Mouse (Mus musculus) midbrain, embryonic 11.5 days (tissue): ENCODE measurements around the gene Ulk2. TPM values are rescaled to one million over a fixed set of nuclear protein-coding genes. Genes with fewer than 3 reads are reported as not detected.
"Not testable (repeated sequence)": the region's sequence is repeated elsewhere in the genome, so short reads cannot be mapped to it uniquely, and the experiment has no call there.

Experiments used
- ATAC-seq: fragments of 200-750 bp; cut with Nextera tagmentation; 2 replicates; pipeline ENCODE4 v1.8.0; 2017; ENCODE audit warnings: moderate TSS enrichment, moderate library complexity; ENCODE audit not compliant: low FRiP score
- DNase-seq: peaks from one replicate; pipeline ENCODE4 v3.0.0; 2015; ENCODE audit warnings: low spot score; ENCODE audit errors: missing footprints
- H3K27ac ChIP-seq: fragments of 300-500 bp; sonication (generic); 2 replicates; pipeline ENCODE4 v1.5.1; 2014; ENCODE audit warnings: low read depth, low read length
- H3K27me3 ChIP-seq: fragments of 300-500 bp; sonication (generic); 2 replicates; pipeline ENCODE4 v1.6.1; 2014; ENCODE audit warnings: mild to moderate bottlenecking, low read length, moderate library complexity, mixed read lengths; ENCODE audit not compliant: control insufficient read depth, insufficient read depth
- H3K36me3 ChIP-seq: fragments of 300-500 bp; sonication (generic); 2 replicates; pipeline ENCODE4 v1.6.1; 2014; ENCODE audit warnings: mild to moderate bottlenecking, low read length, moderate library complexity, mixed read lengths; ENCODE audit not compliant: control insufficient read depth, insufficient read depth
- H3K4me1 ChIP-seq: fragments of 300-500 bp; sonication (generic); 2 replicates; pipeline ENCODE4 v1.6.1; 2014; ENCODE audit warnings: low read length; ENCODE audit not compliant: control insufficient read depth, insufficient read depth
- H3K4me2 ChIP-seq: fragments of 300-500 bp; sonication (generic); 2 replicates; pipeline ENCODE4 v1.6.1; 2014; ENCODE audit warnings: mild to moderate bottlenecking, moderate library complexity
- H3K4me3 ChIP-seq: fragments of 300-500 bp; sonication (generic); 2 replicates; pipeline ENCODE4 v1.5.1; 2014; ENCODE audit warnings: low read depth, low read length
- H3K9ac ChIP-seq: fragments of 300-500 bp; sonication (generic); 2 replicates; pipeline ENCODE4 v1.6.1; 2014; ENCODE audit warnings: low read length
- H3K9me3 ChIP-seq: fragments of 300-500 bp; sonication (generic); 2 replicates; pipeline ENCODE4 v1.6.1; 2016; ENCODE audit warnings: low read length; ENCODE audit not compliant: control insufficient read depth
- WGBS: fragments of 180-500 bp; shearing (Covaris S2); extraction: QIAGEN DNeasy Blood & Tissue Kit; methylation state at CpG from one replicate; pipeline ENCODE4 v1.1.7; 2014; 5-methylcytosine and 5-hydroxymethylcytosine counted together
- polyA plus RNA-seq: library from polyadenylated mRNA; unstranded; fragments of >200 nt; fragmentation: Nextera tagmentation; extraction: Ambion mirVana; gene quantifications from 2 replicates; pipeline ENCODE4 v1.2.1, GENCODE M21; 2014

Gene Ulk2
- polyA plus RNA-seq, 1 experiment from 2014 or later, result 32.8 TPM

GRCm38 (mm10) chr11:61788550-61788949, 66.3 kb downstream of the Ulk2 start:
- Histone ChIP-seq H3K27ac (no peak overlapping the region), H3K36me3 (peaks cover 12% of the 10 kb centered on the region), H3K27me3 (no peaks in the 10 kb centered on the region), H3K4me1 (no peaks in the 10 kb centered on the region), H3K4me2 (no peak overlapping the region), H3K9me3 (no peaks in the 10 kb centered on the region), H3K4me3 (no peak overlapping the region), H3K9ac (no peak overlapping the region)
- DNase-seq (no peak), ATAC-seq (no peak)
- 94% methylated on average over 1 of the region's 1 CpGs for WGBS

- H3K4me2 ChIP-seq, H3K36me3 ChIP-seq, H3K27me3 ChIP-seq, DNase-seq, H3K9ac ChIP-seq, H3K27ac ChIP-seq, ATAC-seq, H3K4me3 ChIP-seq, H3K4me1 ChIP-seq, H3K9me3 ChIP-seq: not testable (repeated sequence)
- 86% methylated on average over 3 of the region's 3 CpGs for WGBS
These were observed 72.3 kb downstream of the Ulk2 start for GRCm38 (mm10) chr11:61782526-61782925.

- Histone ChIP-seq H3K4me3 (no peak overlapping the region), H3K36me3 (peaks cover 4% of the 10 kb centered on the region; the same call in 1 of the 2 replicates)
- whole genome bisulfite sequencing, result 82% methylated on average over 4 of the region's 4 CpGs
These were observed 80.2 kb downstream of the Ulk2 start for GRCm38 (mm10) chr11:61774551-61775149.

GRCm38 (mm10) chr11:61761584-61762407, 93.1 kb downstream of the Ulk2 start, which contains the start of gene Prpsap2:
TSS of gene Prpsap2 (minus strand) at chr11:61762088.
- Histone ChIP-seq H3K27me3 (no peaks in the 10 kb centered on the region), H3K4me1 (peaks cover 7% of the 10 kb centered on the region; the same call in 1 of the 2 replicates), H3K9me3 (no peaks in the 10 kb centered on the region), H3K4me2 (peak within 1 kb of the TSS; percentile 64), H3K9ac (peak within 1 kb of the TSS; percentile 90), H3K4me3 (peak within 1 kb of the TSS; percentile 63), H3K36me3 (no peaks in the 10 kb centered on the region; the same call in 1 of the 2 replicates), H3K27ac (peak within 1 kb of the TSS; percentile 79)
- DNase-seq (peak; percentile 100), ATAC-seq (peak; percentile 96)
- under 1% methylated on average over 51 of the region's 51 CpGs for WGBS

More at GRCm38 (mm10) chr11:61774551-61775149, 80.2 kb downstream of the Ulk2 start:
- Histone ChIP-seq H3K9ac (no peak overlapping the region), H3K27ac (no peak overlapping the region), H3K9me3 (no peaks in the 10 kb centered on the region), H3K4me1 (no peaks in the 10 kb centered on the region), H3K27me3 (no peaks in the 10 kb centered on the region), H3K4me2 (no peak overlapping the region)
- DNase-seq (no peak), ATAC-seq (no peak)

- no peak overlapping the region for H3K27ac ChIP-seq
- H3K36me3 ChIP-seq, result no peaks in the 10 kb centered on the region; the same call in 1 of the 2 replicates
- H3K4me1 ChIP-seq, result peaks cover 7% of the 10 kb centered on the region; the same call in 1 of the 2 replicates
- DNase-seq, result peak; percentile 86
- H3K9me3 ChIP-seq, result no peaks in the 10 kb centered on the region
- WGBS, result 72% methylated on average over 5 of the region's 5 CpGs
- peak overlapping the region; percentile 63; the same call in 1 of the 2 replicates for H3K4me3 ChIP-seq
- H3K9ac ChIP-seq, result no peak overlapping the region
- no peak for ATAC-seq
- peak overlapping the region; percentile 64 for H3K4me2 ChIP-seq
- H3K27me3 ChIP-seq, result no peaks in the 10 kb centered on the region
These were observed 94.4 kb downstream of the Ulk2 start for GRCm38 (mm10) chr11:61760518-61760917.

- no peaks in the 10 kb centered on the region for H3K9me3 ChIP-seq
- DNase-seq, result no peak
- H3K4me1 ChIP-seq, result peaks cover 7% of the 10 kb centered on the region; the same call in 1 of the 2 replicates
- no peak for ATAC-seq
- H3K36me3 ChIP-seq, result peaks cover 5% of the 10 kb centered on the region; the same call in 1 of the 2 replicates
- no peaks in the 10 kb centered on the region for H3K27me3 ChIP-seq
- no peak overlapping the region for H3K27ac ChIP-seq
- WGBS, result 85% methylated on average over 2 of the region's 2 CpGs
- H3K4me2 ChIP-seq, result no peak overlapping the region
- no peak overlapping the region for H3K9ac ChIP-seq
- H3K4me3 ChIP-seq, result no peak overlapping the region
These were observed 97.7 kb downstream of the Ulk2 start for GRCm38 (mm10) chr11:61757151-61757550.

GRCm38 (mm10) chr11:61751612-61752011, 103.3 kb downstream of the Ulk2 start:
- DNase-seq, result no peak

GRCm38 (mm10) chr11:61747161-61747560, 107.7 kb downstream of the Ulk2 start:
- ATAC-seq (no peak), DNase-seq (no peak)
- H3K27ac ChIP-seq, result no peak overlapping the region
- no peaks in the 10 kb centered on the region for H3K9me3 ChIP-seq
- 89% methylated on average over 3 of the region's 3 CpGs for WGBS
- no peak overlapping the region for H3K9ac ChIP-seq
- H3K27me3 ChIP-seq, result no peaks in the 10 kb centered on the region
- H3K4me2 ChIP-seq, result no peak overlapping the region
- peaks cover 8% of the 10 kb centered on the region; the same call in 1 of the 2 replicates for H3K36me3 ChIP-seq
- H3K4me1 ChIP-seq, result no peaks in the 10 kb centered on the region
- H3K4me3 ChIP-seq, result no peak overlapping the region

More at GRCm38 (mm10) chr11:61751612-61752011, 103.3 kb downstream of the Ulk2 start:
- Histone ChIP-seq H3K27ac (no peak overlapping the region), H3K27me3 (no peaks in the 10 kb centered on the region), H3K36me3 (peaks cover 8% of the 10 kb centered on the region; the same call in 1 of the 2 replicates), H3K9me3 (no peaks in the 10 kb centered on the region), H3K4me3 (no peak overlapping the region), H3K4me2 (no peak overlapping the region), H3K9ac (no peak overlapping the region), H3K4me1 (no peaks in the 10 kb centered on the region)
- ATAC-seq, result no peak
- WGBS, result 83% methylated on average over 5 of the region's 5 CpGs

- no peaks in the 10 kb centered on the region for H3K9me3 ChIP-seq
- peaks cover 11% of the 10 kb centered on the region; the same call in 1 of the 2 replicates for H3K36me3 ChIP-seq
- no peaks in the 10 kb centered on the region for H3K27me3 ChIP-seq
- no peaks in the 10 kb centered on the region for H3K4me1 ChIP-seq
- WGBS, result 96% methylated on average over 9 of the region's 9 CpGs
- H3K27ac ChIP-seq, result no peak overlapping the region
- ATAC-seq (no peak), DNase-seq (no peak)
- H3K4me3 ChIP-seq, result no peak overlapping the region
- no peak overlapping the region for H3K4me2 ChIP-seq
- no peak overlapping the region for H3K9ac ChIP-seq
These were observed 109.1 kb downstream of the Ulk2 start for GRCm38 (mm10) chr11:61745781-61746180.
